Mouse (Mus musculus) cerebellum, adult 9-10 months (tissue): ENCODE data around the gene Rgs11.

Experiments used
- DNase-seq: peaks from one replicate; pipeline ENCODE4 v3.0.0; 2022

The Rgs11 gene

GRCm38 (mm10) chr17:26232863-26233262 is 30.1 kb downstream of the Rgs11 start:
- DNase-seq: no peak

DNA sequence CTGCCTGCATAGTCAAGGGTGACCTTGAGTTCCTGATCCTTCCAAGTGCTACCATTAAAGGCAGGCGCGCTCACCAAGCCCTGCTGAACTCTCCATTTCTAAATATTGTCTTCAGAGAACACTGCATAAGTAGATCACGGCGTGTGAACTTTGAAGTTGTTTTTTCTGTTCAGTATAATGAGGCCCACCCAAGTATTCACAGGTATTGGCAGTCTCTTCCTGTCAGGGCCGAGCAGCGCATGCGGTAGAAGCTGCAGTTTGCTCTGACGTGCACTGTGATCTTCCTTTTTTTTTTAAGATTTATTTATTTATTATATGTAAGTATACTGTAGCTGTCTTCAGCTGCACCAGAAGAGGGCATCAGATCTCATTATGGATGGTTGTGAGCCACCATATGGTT is 31.6 kb downstream of the Rgs11 start:
- no peak for DNase-seq

- DNase-seq: no peak
These were observed 32.5 kb downstream of the Rgs11 start for GRCm38 (mm10) chr17:26235077-26235815.

- DNase-seq: no peak
These were observed 34.9 kb downstream of the Rgs11 start for GRCm38 (mm10) chr17:26237667-26238066.

DNA sequence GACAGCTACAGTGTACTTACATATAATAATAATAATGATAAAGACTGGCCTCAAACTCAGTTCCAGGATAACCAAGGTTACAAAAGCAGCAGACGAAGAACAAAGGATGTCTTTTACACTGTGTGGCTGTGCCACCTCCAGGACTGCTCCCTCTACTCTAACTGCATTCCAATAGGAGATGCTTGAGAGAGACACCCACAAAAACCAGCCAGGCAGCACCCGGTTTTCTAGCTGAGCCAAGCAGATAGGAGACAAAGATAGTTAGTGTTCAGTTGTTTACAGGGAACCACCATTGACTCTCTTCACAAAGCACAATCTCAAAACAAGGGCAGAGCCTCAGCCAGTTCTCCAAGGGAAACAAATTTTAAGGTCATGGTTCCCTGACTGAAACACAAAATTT is 36.8 kb downstream of the Rgs11 start:
- no peak for DNase-seq

GRCm38 (mm10) chr17:26240120-26240790 is 37.5 kb downstream of the Rgs11 start:
- no peak for DNase-seq

GRCm38 (mm10) chr17:26240990-26241389 is 38.2 kb downstream of the Rgs11 start:
- no peak for DNase-seq

DNA sequence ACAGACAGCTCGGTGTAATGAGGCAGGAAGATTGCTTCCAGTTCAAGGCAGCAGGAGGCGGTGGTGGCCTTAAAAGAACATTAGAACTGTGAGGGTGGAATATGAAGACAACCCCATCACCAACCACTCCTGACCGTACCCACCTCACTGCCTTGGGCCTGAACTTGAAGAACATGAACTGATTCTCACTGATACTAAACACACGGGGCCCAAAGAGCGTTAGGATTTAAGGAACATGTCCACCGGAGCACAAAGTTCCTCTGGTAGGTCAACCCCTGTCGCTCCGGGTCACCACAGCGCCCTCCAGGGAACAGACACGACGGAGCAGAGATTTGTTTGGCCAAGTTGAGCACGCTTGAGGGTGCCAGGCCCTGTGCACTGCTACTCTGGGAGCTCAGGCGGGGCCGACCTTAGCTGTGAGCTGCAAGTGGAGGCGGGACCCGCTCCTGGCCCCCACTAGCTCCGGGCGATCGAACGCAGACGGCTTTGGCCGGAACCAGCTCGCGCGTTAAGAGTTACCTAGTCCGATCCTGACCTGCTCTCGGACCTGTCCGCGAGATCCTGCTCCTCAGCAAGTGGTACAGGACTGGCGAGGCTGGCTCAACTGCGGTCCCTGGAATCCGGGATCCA is 40.8 kb downstream of the Rgs11 start:
- no peak for DNase-seq

GRCm38 (mm10) chr17:26244101-26244841 is 41.5 kb downstream of the Rgs11 start, which contains the start of gene Fam234a:
TSS of gene Fam234a (minus strand) at chr17:26244242.
- peak; percentile 95 for DNase-seq

GRCm38 (mm10) chr17:26251886-26252538 is 49.3 kb downstream of the Rgs11 start:
- no peak for DNase-seq

- peak; percentile 94 for DNase-seq
These were observed 49.9 kb downstream of the Rgs11 start, which contains the start of gene Luc7l for GRCm38 (mm10) chr17:26252539-26253251. TSS of gene Luc7l (plus strand) at chr17:26252896.

- no peak for DNase-seq
These were observed 50.6 kb downstream of the Rgs11 start for GRCm38 (mm10) chr17:26253399-26253798.

- DNase-seq: no peak
These were observed 52.6 kb downstream of the Rgs11 start for GRCm38 (mm10) chr17:26255313-26255712.
